Comparison of ENCODE assay signal across 37 mouse cellular contexts in the genomic region with DNA sequence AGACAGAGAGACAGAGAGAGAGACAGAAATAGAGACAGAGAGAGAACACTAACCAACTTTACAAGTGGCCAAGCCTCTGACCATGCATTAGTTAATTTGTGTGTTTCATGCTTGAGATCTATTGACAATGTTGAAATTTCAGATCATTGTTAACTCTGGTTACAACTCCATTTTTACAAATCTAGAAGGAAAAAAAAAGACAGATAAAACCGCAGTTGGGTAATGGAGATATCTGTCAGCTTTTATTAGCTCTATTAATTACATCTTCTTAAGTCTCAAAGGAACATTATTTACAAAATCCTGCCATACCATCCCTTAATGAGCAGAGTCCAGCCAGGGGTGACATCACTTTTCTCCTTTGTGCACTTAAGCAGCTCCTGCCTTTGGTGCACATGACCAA. TPM values are rescaled to one million over a fixed set of nuclear protein-coding genes. Genes with fewer than 3 reads are reported as not detected.
"Had no signal": no experiment of that assay in that cellular context is flagged by ENCODE, and none has a peak within 500 bp of the region (broad histone marks: within the 10 kb centered on the region; RNA-seq: fewer than 3 reads in every experiment).

Olfr325 (plus strand) TSS at position 301 of the 400 bp plus-strand sequence.

- H3K27me3 ChIP-seq: limb, embryonic 12.5 days; limb, embryonic 13.5 days; limb, embryonic 15.5 days; lung, embryonic 15.5 days; midbrain, embryonic 12.5 days; midbrain, embryonic 13.5 days; midbrain, embryonic 15.5 days had no signal

- DNase-seq: left cerebral cortex, postnatal 4 days; liver; liver, embryonic 13.5 days; liver, postnatal 0 days; lung, adult 18-20 months; lung, adult 2 months; lung, embryonic 14.5 days; lung, postnatal 10 days; lung, postnatal 14 days; lung, postnatal 36 days; lung, postnatal 4 days; midbrain, embryonic 14.5 days had no signal

- H3K4me3 ChIP-seq: left cerebral cortex, adult 2 months; limb, embryonic 10.5 days; limb, embryonic 12.5 days; limb, embryonic 13.5 days; limb, embryonic 15.5 days; liver, embryonic 12.5 days; liver, embryonic 13.5 days; liver, embryonic 15.5 days; lung, embryonic 15.5 days; megakaryocyte, embryonic 14.5 days; midbrain, embryonic 12.5 days; midbrain, embryonic 13.5 days; midbrain, embryonic 15.5 days; myocyte had no signal

- ATAC-seq: liver, embryonic 12.5 days; liver, postnatal 0 days; lung, postnatal 0 days; midbrain, embryonic 13.5 days; midbrain, embryonic 15.5 days; midbrain, embryonic 16.5 days had no signal

- H3K4me1 ChIP-seq: limb, embryonic 10.5 days; limb, embryonic 12.5 days; limb, embryonic 13.5 days; limb, embryonic 15.5 days; liver, embryonic 12.5 days; liver, embryonic 13.5 days; liver, embryonic 15.5 days; lung, embryonic 15.5 days; midbrain, embryonic 12.5 days; midbrain, embryonic 13.5 days; midbrain, embryonic 15.5 days had no signal

- H3K27ac ChIP-seq: left cerebral cortex, adult 2 months; limb, embryonic 10.5 days; limb, embryonic 12.5 days; limb, embryonic 13.5 days; limb, embryonic 15.5 days; liver, embryonic 12.5 days; liver, embryonic 13.5 days; liver, embryonic 14.5 days; liver, embryonic 15.5 days; lung, embryonic 15.5 days; macrophage; midbrain, embryonic 12.5 days; midbrain, embryonic 13.5 days; midbrain, embryonic 15.5 days had no signal

- H3K4me2 ChIP-seq: limb, embryonic 12.5 days; limb, embryonic 13.5 days; limb, embryonic 15.5 days; liver, embryonic 11.5 days; liver, embryonic 12.5 days; liver, embryonic 13.5 days; liver, embryonic 15.5 days; lung, embryonic 14.5 days; lung, embryonic 15.5 days; midbrain, embryonic 12.5 days; midbrain, embryonic 13.5 days; midbrain, embryonic 15.5 days had no signal

- H3K36me3 ChIP-seq: limb, embryonic 10.5 days; limb, embryonic 12.5 days; limb, embryonic 13.5 days; limb, embryonic 15.5 days; liver, embryonic 12.5 days; liver, embryonic 13.5 days; liver, embryonic 15.5 days; lung, embryonic 15.5 days; midbrain, embryonic 12.5 days; midbrain, embryonic 13.5 days; midbrain, embryonic 15.5 days had no signal

- H3K9me3 ChIP-seq: limb, embryonic 10.5 days; limb, embryonic 12.5 days; limb, embryonic 13.5 days; limb, embryonic 15.5 days; liver, embryonic 12.5 days; liver, embryonic 13.5 days; liver, embryonic 15.5 days; lung, embryonic 15.5 days; midbrain, embryonic 12.5 days; midbrain, embryonic 13.5 days; midbrain, embryonic 15.5 days had no signal

- H3K9ac ChIP-seq: limb, embryonic 12.5 days; limb, embryonic 13.5 days; limb, embryonic 15.5 days; liver, embryonic 12.5 days; liver, embryonic 13.5 days; liver, embryonic 14.5 days; liver, embryonic 15.5 days; liver, postnatal 0 days; lung, embryonic 14.5 days; lung, embryonic 15.5 days; midbrain, embryonic 12.5 days; midbrain, embryonic 13.5 days; midbrain, embryonic 15.5 days had no signal

RNA-seq across cellular contexts. Expression of gene Olfr325, which starts in this region (rescaled TPM):
- polyA plus RNA-seq: limb, embryonic 10.5 days; limb, embryonic 11.5 days; limb, embryonic 12.5 days; limb, embryonic 13.5 days; limb, embryonic 14.5 days; limb, embryonic 15.5 days; liver, adult 2 months; liver, embryonic 11.5 days; liver, embryonic 12.5 days; liver, embryonic 13.5 days; liver, embryonic 14.5 days; liver, embryonic 15.5 days; liver, embryonic 16.5 days; liver, postnatal 0 days; lung, adult 2 months; lung, embryonic 14.5 days; lung, embryonic 15.5 days; lung, embryonic 16.5 days; lung, postnatal 0 days; macrophage; midbrain, embryonic 12.5 days; midbrain, embryonic 13.5 days; midbrain, embryonic 14.5 days; midbrain, embryonic 15.5 days; midbrain, embryonic 16.5 days; midbrain, postnatal 0 days; myocyte; neural tube, embryonic 11.5 days had no signal
